Mouse (Mus musculus): ENCODE data around the gene Rad51d. TPM values are rescaled to one million over a fixed set of nuclear protein-coding genes. Genes with fewer than 3 reads are reported as not detected.
"Not testable (repeated sequence)": the region's sequence is repeated elsewhere in the genome, so short reads cannot be mapped to it uniquely, and the experiment has no call there.

Gene Rad51d
- 10 to 100 TPM; 13.4 to 20.9 (median 18.1) TPM for total RNA-seq (2022)

- peak; percentile 91 for DNase-seq
These were observed at the start of gene Rad51d for GRCm38 (mm10) chr11:82890342-82890762. TSS of gene Rad51d (minus strand) at chr11:82890614.

- no peak for DNase-seq
These were observed 42.8 kb upstream of the Rad51d start for GRCm38 (mm10) chr11:82933186-82933585.

- not testable (repeated sequence) for DNase-seq
These were observed 41.4 kb upstream of the Rad51d start for GRCm38 (mm10) chr11:82931671-82932450.

- not testable (repeated sequence) for DNase-seq
These were observed 40.7 kb upstream of the Rad51d start for GRCm38 (mm10) chr11:82931161-82931560.

- DNase-seq, result not testable (repeated sequence)
These were observed 40.1 kb upstream of the Rad51d start for GRCm38 (mm10) chr11:82930391-82930955.

- DNase-seq, result no peak
These were observed 39.2 kb upstream of the Rad51d start for GRCm38 (mm10) chr11:82929633-82929950.

GRCm38 (mm10) chr11:82928897-82929632, 38.7 kb upstream of the Rad51d start:
- DNase-seq, result no peak

GRCm38 (mm10) chr11:82923910-82924309, 33.5 kb upstream of the Rad51d start:
- DNase-seq, result not testable (repeated sequence)

- no peak for DNase-seq
These were observed 31.3 kb upstream of the Rad51d start for GRCm38 (mm10) chr11:82921691-82922090.

- no peak for DNase-seq
These were observed 30.4 kb upstream of the Rad51d start for GRCm38 (mm10) chr11:82920768-82921167.

- DNase-seq, result peak; percentile 34
These were observed 24.4 kb upstream of the Rad51d start for GRCm38 (mm10) chr11:82914711-82915352.

- DNase-seq, result no peak
These were observed 20.4 kb upstream of the Rad51d start for GRCm38 (mm10) chr11:82910679-82911389.

GRCm38 (mm10) chr11:82910250-82910649, 19.8 kb upstream of the Rad51d start, which contains the start of gene Unc45b:
TSS of gene Unc45b (plus strand) at chr11:82910550.
- no peak for DNase-seq

- DNase-seq, result no peak
These were observed 18.2 kb upstream of the Rad51d start for GRCm38 (mm10) chr11:82908608-82908989.

- peak; percentile 80 for DNase-seq
These were observed 17.5 kb upstream of the Rad51d start, which contains the start of gene Nle1 for GRCm38 (mm10) chr11:82907651-82908607. TSS of gene Nle1 (minus strand) at chr11:82908411.

GRCm38 (mm10) chr11:82905816-82906215, 15.4 kb upstream of the Rad51d start:
- no peak for DNase-seq

- DNase-seq, result no peak
These were observed 14.5 kb upstream of the Rad51d start for GRCm38 (mm10) chr11:82904952-82905351.

- no peak for DNase-seq
These were observed 11.3 kb upstream of the Rad51d start for GRCm38 (mm10) chr11:82901606-82902310.

GRCm38 (mm10) chr11:82899720-82900119, 9.3 kb upstream of the Rad51d start:
- no peak for DNase-seq

GRCm38 (mm10) chr11:82897478-82897877, 7.1 kb upstream of the Rad51d start:
- DNase-seq, result no peak

All from adrenal gland, adult 8-10 months (tissue).